Mouse (Mus musculus): ENCODE measurements at regions not wholly inside any gene's neighbourhood (a gene's known extent, or its start where the extent isn't known, plus 50 kb on each side); places are given as distances from the start of the nearest gene placed in this dataset.

DNA sequence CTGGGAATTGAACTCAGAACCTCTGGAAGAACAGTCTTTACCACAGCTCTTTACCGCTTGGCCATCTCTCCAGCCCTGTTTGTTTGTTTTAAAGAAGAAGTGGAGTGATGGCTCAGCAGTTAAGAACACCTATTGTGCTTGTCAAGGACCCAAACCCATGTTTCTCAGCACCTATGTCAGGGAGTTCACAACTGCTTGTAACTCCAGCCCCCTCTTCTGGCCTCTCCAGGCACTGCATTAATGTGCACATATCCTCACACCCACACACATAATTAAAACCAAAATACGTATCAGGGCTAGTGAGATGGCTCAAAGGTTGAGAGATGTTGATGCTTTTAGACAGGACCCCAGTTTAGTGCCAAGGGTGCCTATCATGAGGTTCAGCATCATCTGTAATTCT, 87.6 kb upstream of the Hand1 start:
- Histone ChIP-seq H3K9me3 (ENCODE audit: control insufficient read depth, low read length) (no peaks in the 10 kb centered on the region), H3K9ac (ENCODE audit: low read length) (no peak overlapping the region), H3K4me3 (ENCODE audit: control insufficient read depth in 1 of 2, insufficient read depth in 1 of 2, low read depth in 1 of 2, low read length in 2 of 2) (no peak overlapping the region), H3K27ac (replicated peaks in 1 of 2; ENCODE audit: control insufficient read depth in 1 of 2, insufficient read depth in 1 of 2, low read depth in 2 of 2, low read length in 2 of 2) (no peak overlapping the region), H3K4me2 (ENCODE audit: low read length) (no peak overlapping the region), H3K4me1 (ENCODE audit: control insufficient read depth in 2 of 2, insufficient read depth in 2 of 2, low read length in 2 of 2) (peaks cover 7 to 10% of the 10 kb centered on the region in 2 experiments), H3K36me3 (ENCODE audit: control insufficient read depth, insufficient read depth, low read length) (no peaks in the 10 kb centered on the region), H3K27me3 (ENCODE audit: control insufficient read depth, insufficient read depth, low read length) (no peaks in the 10 kb centered on the region)
- ATAC-seq (ENCODE audit: insufficient number of reproducible peaks, insufficient read depth, low FRiP score, low read depth), result no peak
- WGBS, result 81% methylated on average over 2 of the region's 2 CpGs

DNA sequence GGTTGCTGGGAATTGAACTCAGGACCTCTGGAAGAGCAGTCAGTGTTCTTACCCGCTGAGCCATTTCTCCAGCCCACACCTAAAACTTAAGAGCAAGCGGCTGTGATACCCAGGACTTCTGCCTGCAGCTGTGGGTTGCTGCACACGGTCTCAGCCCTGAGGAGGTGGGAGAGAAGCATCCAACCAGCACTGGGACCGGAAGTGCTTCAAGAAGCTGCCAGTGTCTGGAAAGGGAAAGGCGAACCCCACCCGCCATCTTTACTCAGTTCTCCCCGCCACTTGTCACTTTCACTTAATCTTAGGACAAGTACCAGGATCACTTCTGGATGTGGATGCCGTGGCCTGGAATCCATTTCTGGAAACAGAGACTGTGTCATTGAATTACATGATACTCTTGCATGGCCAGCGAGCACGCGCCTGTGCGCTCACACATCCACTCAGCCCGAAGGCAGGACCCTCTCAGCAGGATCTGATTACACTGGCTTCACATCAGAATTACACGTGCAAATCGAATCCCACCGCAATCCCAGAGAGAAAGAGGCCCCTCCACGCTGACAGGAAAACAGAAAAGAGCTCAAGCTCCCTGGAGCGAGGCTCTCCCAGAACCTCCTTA, 85.9 kb upstream of the Hand1 start:
- H3K27ac ChIP-seq (replicated peaks in 1 of 2; ENCODE audit: control insufficient read depth in 1 of 2, insufficient read depth in 1 of 2, low read depth in 2 of 2, low read length in 2 of 2), result no peak overlapping the region
- WGBS, result 68% methylated on average over 18 of the region's 18 CpGs
- H3K27me3 ChIP-seq (ENCODE audit: control insufficient read depth, insufficient read depth, low read length), result no peaks in the 10 kb centered on the region
- H3K36me3 ChIP-seq (ENCODE audit: control insufficient read depth, insufficient read depth, low read length), result no peaks in the 10 kb centered on the region
- no peak overlapping the region for H3K4me3 ChIP-seq (ENCODE audit: control insufficient read depth in 1 of 2, insufficient read depth in 1 of 2, low read depth in 1 of 2, low read length in 2 of 2)
- H3K9ac ChIP-seq (ENCODE audit: low read length), result no peak overlapping the region
- H3K9me3 ChIP-seq (ENCODE audit: control insufficient read depth, low read length), result no peaks in the 10 kb centered on the region
- no peak for ATAC-seq (ENCODE audit: insufficient number of reproducible peaks, insufficient read depth, low FRiP score, low read depth)
- H3K4me2 ChIP-seq (ENCODE audit: low read length), result no peak overlapping the region
- peaks cover 10 to 23% of the 10 kb centered on the region in 2 experiments for H3K4me1 ChIP-seq (ENCODE audit: control insufficient read depth in 2 of 2, insufficient read depth in 2 of 2, low read length in 2 of 2)

DNA sequence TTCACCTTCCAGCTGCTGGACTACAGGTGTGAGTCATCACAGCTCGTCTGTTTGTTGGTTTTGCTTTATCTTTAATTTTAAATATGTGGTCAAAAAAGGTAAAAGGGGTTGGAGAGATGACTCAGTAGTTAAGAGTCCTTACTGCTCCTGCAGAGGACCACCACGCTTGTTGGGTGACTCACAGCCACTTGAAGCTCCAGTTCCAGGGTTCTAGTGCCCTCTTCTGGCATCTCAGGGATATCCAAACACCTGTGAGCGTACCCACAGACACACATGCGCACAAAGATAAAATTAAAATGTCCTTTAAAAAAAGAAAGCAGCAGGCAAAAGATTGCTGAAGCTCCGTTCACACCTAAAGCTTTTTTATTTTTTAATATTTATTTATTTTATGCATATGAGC, 85.4 kb upstream of the Hand1 start:
- H3K9ac ChIP-seq (ENCODE audit: low read length), result no peak overlapping the region
- no peak overlapping the region for H3K27ac ChIP-seq (replicated peaks in 1 of 2; ENCODE audit: control insufficient read depth in 1 of 2, insufficient read depth in 1 of 2, low read depth in 2 of 2, low read length in 2 of 2)
- H3K9me3 ChIP-seq (ENCODE audit: control insufficient read depth, low read length), result no peaks in the 10 kb centered on the region
- H3K36me3 ChIP-seq (ENCODE audit: control insufficient read depth, insufficient read depth, low read length), result no peaks in the 10 kb centered on the region
- ATAC-seq (ENCODE audit: insufficient number of reproducible peaks, insufficient read depth, low FRiP score, low read depth), result no peak
- no peak overlapping the region for H3K4me2 ChIP-seq (ENCODE audit: low read length)
- WGBS, result 76% methylated on average over 5 of the region's 5 CpGs
- H3K4me3 ChIP-seq (ENCODE audit: control insufficient read depth in 1 of 2, insufficient read depth in 1 of 2, low read depth in 1 of 2, low read length in 2 of 2), result no peak overlapping the region
- H3K27me3 ChIP-seq (ENCODE audit: control insufficient read depth, insufficient read depth, low read length), result no peaks in the 10 kb centered on the region
- H3K4me1 ChIP-seq (ENCODE audit: control insufficient read depth in 2 of 2, insufficient read depth in 2 of 2, low read length in 2 of 2), result peaks cover 16 to 29% of the 10 kb centered on the region in 2 experiments

DNA sequence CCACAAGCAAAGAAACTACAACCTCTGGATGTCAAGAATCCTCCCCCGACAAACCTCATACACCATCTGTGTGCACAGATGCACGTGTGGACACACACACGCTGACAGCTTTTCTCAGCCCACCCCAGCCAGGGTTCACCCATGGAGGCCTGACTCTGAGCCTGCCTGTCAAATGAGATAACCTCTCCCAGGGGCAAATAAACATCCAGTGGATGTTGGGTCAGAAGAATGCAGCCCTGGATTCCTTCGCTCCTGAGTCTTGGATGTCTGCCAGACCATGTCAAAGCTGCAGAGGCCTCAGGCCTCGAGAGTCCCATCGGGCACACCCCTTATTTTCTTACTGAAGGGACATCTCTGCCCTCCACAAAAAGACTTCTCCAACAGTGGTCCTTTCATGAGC, 83.4 kb upstream of the Hand1 start:
- ATAC-seq (ENCODE audit: insufficient number of reproducible peaks, insufficient read depth, low FRiP score, low read depth), result peak; percentile 35; the same call in 1 of the 2 replicates
- no peak overlapping the region for H3K4me3 ChIP-seq (ENCODE audit: control insufficient read depth in 1 of 2, insufficient read depth in 1 of 2, low read depth in 1 of 2, low read length in 2 of 2)
- no peaks in the 10 kb centered on the region for H3K9me3 ChIP-seq (ENCODE audit: control insufficient read depth, low read length)
- H3K4me2 ChIP-seq (ENCODE audit: low read length), result peak overlapping the region; percentile 21; the same call in 1 of the 2 replicates
- H3K27me3 ChIP-seq (ENCODE audit: control insufficient read depth, insufficient read depth, low read length), result no peaks in the 10 kb centered on the region
- no peaks in the 10 kb centered on the region for H3K36me3 ChIP-seq (ENCODE audit: control insufficient read depth, insufficient read depth, low read length)
- peak overlapping the region; percentile 60 to 73 for H3K27ac ChIP-seq (replicated peaks in 1 of 2; ENCODE audit: control insufficient read depth in 1 of 2, insufficient read depth in 1 of 2, low read depth in 2 of 2, low read length in 2 of 2)
- H3K4me1 ChIP-seq (ENCODE audit: control insufficient read depth in 2 of 2, insufficient read depth in 2 of 2, low read length in 2 of 2), result peaks cover 24 to 37% of the 10 kb centered on the region in 2 experiments
- H3K9ac ChIP-seq (ENCODE audit: low read length), result no peak overlapping the region
- 3% methylated on average over 6 of the region's 6 CpGs for WGBS

DNA sequence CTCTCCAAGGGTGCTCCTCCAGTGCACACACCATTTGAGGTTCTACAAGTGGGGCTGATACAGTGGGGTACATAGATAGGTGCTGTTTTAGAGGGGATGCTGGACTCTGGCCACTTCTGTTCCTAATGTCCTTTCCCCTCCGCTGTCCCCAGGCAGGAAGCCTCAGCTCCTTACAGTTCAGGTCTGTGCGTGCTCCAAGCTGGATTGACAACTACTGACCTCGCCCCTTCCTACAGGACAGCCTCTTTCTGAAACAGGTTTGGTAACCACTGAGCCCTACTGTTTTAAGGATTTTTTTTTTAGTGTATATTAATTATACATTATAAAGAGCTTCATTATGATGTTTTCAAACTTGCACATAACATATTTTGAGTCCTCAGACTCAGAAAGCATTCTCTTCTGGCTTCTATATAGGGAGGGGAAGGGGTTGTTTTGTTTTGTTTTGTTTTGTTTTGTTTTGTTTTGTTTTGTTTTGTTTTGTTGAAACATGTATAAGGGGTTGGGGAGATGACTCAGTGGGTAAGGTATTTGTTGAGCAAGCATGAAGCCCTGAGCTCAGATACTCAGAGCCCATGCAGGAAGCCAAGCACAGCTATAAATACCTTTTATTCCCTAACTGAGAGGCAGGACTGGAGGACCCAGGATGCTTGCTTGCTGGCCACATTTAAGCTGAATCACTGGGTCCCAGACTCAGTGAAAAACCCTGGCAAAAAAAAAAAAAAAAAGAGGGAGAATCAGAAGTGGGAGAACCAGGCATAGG, 81.4 kb upstream of the Hand1 start:
- no peak for ATAC-seq (ENCODE audit: insufficient number of reproducible peaks, insufficient read depth, low FRiP score, low read depth)
- WGBS, result 74% methylated on average over 3 of the region's 3 CpGs
- peak overlapping the region; percentile 6 to 55; a peak in 2 of 4 replicates for H3K27ac ChIP-seq (replicated peaks in 1 of 2; ENCODE audit: control insufficient read depth in 1 of 2, insufficient read depth in 1 of 2, low read depth in 2 of 2, low read length in 2 of 2)

DNA sequence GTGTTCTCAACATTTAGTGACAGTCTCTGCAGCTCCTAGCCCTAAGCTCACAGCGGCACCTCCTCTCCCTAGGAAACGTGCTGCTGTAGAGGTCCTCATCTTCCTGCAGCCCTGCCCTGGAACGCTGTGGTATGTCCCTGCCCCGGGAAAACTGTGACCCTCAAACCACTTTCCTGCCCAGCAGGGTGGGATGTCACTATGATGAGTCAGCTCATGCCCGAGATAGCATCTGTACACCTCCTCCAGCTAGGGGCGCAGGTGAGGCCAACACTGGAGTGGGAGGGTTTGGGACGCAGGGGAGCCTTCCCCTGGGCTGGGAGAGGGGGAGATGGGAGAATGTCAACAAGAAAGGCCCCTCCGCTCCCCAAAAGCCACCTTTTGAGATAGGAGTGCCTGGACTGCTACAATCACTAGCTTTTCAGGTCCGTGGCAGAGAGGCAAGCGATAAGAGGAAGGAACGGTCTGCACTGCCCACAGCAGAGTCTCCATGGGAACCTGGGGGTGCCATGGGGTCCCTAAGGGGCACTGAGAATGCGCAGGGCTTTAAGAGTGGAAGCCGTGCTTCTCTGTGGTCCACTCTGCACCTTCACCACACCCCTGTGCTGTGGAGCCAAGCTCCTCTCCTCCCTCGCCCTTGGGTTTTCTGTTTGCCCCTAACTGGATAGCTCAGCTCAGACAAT, 80.5 kb upstream of the Hand1 start:
- no peak overlapping the region for H3K9ac ChIP-seq (ENCODE audit: low read length)
- no peaks in the 10 kb centered on the region for H3K27me3 ChIP-seq (ENCODE audit: control insufficient read depth, insufficient read depth, low read length)
- H3K36me3 ChIP-seq (ENCODE audit: control insufficient read depth, insufficient read depth, low read length), result no peaks in the 10 kb centered on the region
- peak overlapping the region; percentile 17 to 55; a peak in 3 of 4 replicates for H3K27ac ChIP-seq (replicated peaks in 1 of 2; ENCODE audit: control insufficient read depth in 1 of 2, insufficient read depth in 1 of 2, low read depth in 2 of 2, low read length in 2 of 2)
- 25% methylated on average over 14 of the region's 14 CpGs for WGBS
- H3K4me2 ChIP-seq (ENCODE audit: low read length), result no peak overlapping the region
- no peaks in the 10 kb centered on the region for H3K9me3 ChIP-seq (ENCODE audit: control insufficient read depth, low read length)
- ATAC-seq (ENCODE audit: insufficient number of reproducible peaks, insufficient read depth, low FRiP score, low read depth), result no peak
- peaks cover 24 to 37% of the 10 kb centered on the region in 2 experiments for H3K4me1 ChIP-seq (ENCODE audit: control insufficient read depth in 2 of 2, insufficient read depth in 2 of 2, low read length in 2 of 2)
- H3K4me3 ChIP-seq (ENCODE audit: control insufficient read depth in 1 of 2, insufficient read depth in 1 of 2, low read depth in 1 of 2, low read length in 2 of 2), result no peak overlapping the region

More for the DNA sequence above, 81.4 kb upstream of the Hand1 start:
- no peak overlapping the region; the same call in 1 of the 2 replicates for H3K9ac ChIP-seq (ENCODE audit: low read length)
- peaks cover 24 to 37% of the 10 kb centered on the region in 2 experiments for H3K4me1 ChIP-seq (ENCODE audit: control insufficient read depth in 2 of 2, insufficient read depth in 2 of 2, low read length in 2 of 2)
- no peaks in the 10 kb centered on the region for H3K9me3 ChIP-seq (ENCODE audit: control insufficient read depth, low read length)
- H3K4me2 ChIP-seq (ENCODE audit: low read length), result no peak overlapping the region
- H3K27me3 ChIP-seq (ENCODE audit: control insufficient read depth, insufficient read depth, low read length), result no peaks in the 10 kb centered on the region
- no peak overlapping the region for H3K4me3 ChIP-seq (ENCODE audit: control insufficient read depth in 1 of 2, insufficient read depth in 1 of 2, low read depth in 1 of 2, low read length in 2 of 2)
- H3K36me3 ChIP-seq (ENCODE audit: control insufficient read depth, insufficient read depth, low read length), result no peaks in the 10 kb centered on the region

DNA sequence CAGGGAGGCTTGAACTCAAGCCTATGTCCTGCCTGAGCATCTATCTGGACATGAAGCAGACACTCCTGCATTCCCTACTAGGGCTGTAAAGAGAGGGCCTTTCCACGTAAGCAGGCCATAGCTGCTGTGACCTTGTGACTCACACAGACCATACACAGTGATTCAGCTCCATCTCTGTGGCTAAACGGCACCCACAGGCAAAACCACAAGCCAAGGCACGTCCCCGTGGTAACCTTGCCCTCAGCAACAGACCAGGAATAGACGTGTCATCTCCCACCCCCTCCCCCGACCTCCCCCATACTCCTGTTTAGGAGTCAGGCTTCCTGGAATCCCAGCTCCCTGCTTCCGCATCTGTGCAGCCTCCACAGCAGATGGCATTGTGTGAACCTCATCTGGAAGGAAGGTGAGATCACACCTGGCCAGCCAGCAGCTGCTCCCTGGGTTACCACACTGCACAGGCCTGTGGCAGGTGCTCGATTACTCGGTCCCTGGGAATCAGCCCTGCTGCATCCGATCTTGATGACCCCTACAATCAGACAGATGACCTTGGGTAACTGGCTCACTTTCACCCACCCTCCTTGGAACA, 79.2 kb upstream of the Hand1 start:
- Histone ChIP-seq H3K9ac (ENCODE audit: low read length) (no peak overlapping the region), H3K36me3 (ENCODE audit: control insufficient read depth, insufficient read depth, low read length) (no peaks in the 10 kb centered on the region), H3K9me3 (ENCODE audit: control insufficient read depth, low read length) (no peaks in the 10 kb centered on the region), H3K27me3 (ENCODE audit: control insufficient read depth, insufficient read depth, low read length) (no peaks in the 10 kb centered on the region), H3K27ac (replicated peaks in 1 of 2; ENCODE audit: control insufficient read depth in 1 of 2, insufficient read depth in 1 of 2, low read depth in 2 of 2, low read length in 2 of 2) (no peak overlapping the region), H3K4me3 (ENCODE audit: control insufficient read depth in 1 of 2, insufficient read depth in 1 of 2, low read depth in 1 of 2, low read length in 2 of 2) (no peak overlapping the region), H3K4me2 (ENCODE audit: low read length) (no peak overlapping the region), H3K4me1 (ENCODE audit: control insufficient read depth in 2 of 2, insufficient read depth in 2 of 2, low read length in 2 of 2) (peaks cover 24 to 37% of the 10 kb centered on the region in 2 experiments)
- WGBS, result 29% methylated on average over 10 of the region's 10 CpGs
- no peak for ATAC-seq (ENCODE audit: insufficient number of reproducible peaks, insufficient read depth, low FRiP score, low read depth)

Data from heart, embryonic 14.5 days (tissue).